Mouse (Mus musculus) liver, adult 2 months (tissue): ENCODE measurements at regions not wholly inside any gene's neighbourhood (a gene's known extent, or its start where the extent isn't known, plus 50 kb on each side); places are given as distances from the start of the nearest gene placed in this dataset.

Experiments used
- CTCF ChIP-seq: fragments of 200-500 bp; IDR thresholded peaks from 2 replicates; pipeline ENCODE4 v1.5.1; 2011; ENCODE audit warnings: low read depth, low read length, control low read depth
- POLR2A ChIP-seq: fragments of 200-500 bp; IDR thresholded peaks from 2 replicates; pipeline ENCODE4 v1.6.1; 2011; ENCODE audit warnings: low read length, control low read depth; ENCODE audit not compliant: insufficient read depth; ENCODE audit errors: extremely low read depth

- TF ChIP-seq CTCF: no peak
- no peak for TF ChIP-seq POLR2A
Measured at GRCm38 (mm10) chr17:73014090-73014853, 93.5 kb upstream of the Lclat1 start.
